Mouse (Mus musculus): ENCODE data around the gene Emilin1.

GRCm38 (mm10) chr5:30934725-30935461 is 21.7 kb downstream of the Emilin1 start:
- TF ChIP-seq CTCF (IDR thresholded peaks at IDR 0.05; ENCODE audit: low read depth, low read length) (no peak), POLR2A (IDR thresholded peaks at IDR 0.05; ENCODE audit: extremely low read depth, insufficient read depth, low read length) (no peak)
